Mouse (Mus musculus) brain, embryonic 18.5 days (tissue): ENCODE measurements at regions not wholly inside any gene's neighbourhood (a gene's known extent, or its start where the extent isn't known, plus 50 kb on each side); places are given as distances from the start of the nearest gene placed in this dataset.
"Not testable (repeated sequence)": the region's sequence is repeated elsewhere in the genome, so short reads cannot be mapped to it uniquely, and the experiment has no call there.

Source experiments
- DNase-seq: peaks from one replicate; pipeline ENCODE4 v3.0.0-alpha.2; 2012; ENCODE audit warnings: low read depth, low spot score

GRCm38 (mm10) chr10:6262029-6262428 is 339.8 kb upstream of the Rgs17 start:
- DNase-seq, result no peak

GRCm38 (mm10) chr10:6265662-6266061 is 343.5 kb upstream of the Rgs17 start:
- no peak for DNase-seq

GRCm38 (mm10) chr10:6291388-6291787 is 369.2 kb upstream of the Rgs17 start:
- no peak for DNase-seq

- DNase-seq, result peak; percentile 55
Measured at GRCm38 (mm10) chr10:6296621-6297020, 374.4 kb upstream of the Rgs17 start.

- DNase-seq, result no peak
Measured at GRCm38 (mm10) chr10:6297796-6298195, 375.6 kb upstream of the Rgs17 start.

- DNase-seq, result no peak
Measured at GRCm38 (mm10) chr10:6298682-6299081, 376.5 kb upstream of the Rgs17 start.

- DNase-seq, result no peak
Measured at GRCm38 (mm10) chr10:6301514-6301913, 379.3 kb upstream of the Rgs17 start.

GRCm38 (mm10) chr10:6309351-6309750 is 387.2 kb upstream of the Rgs17 start:
- DNase-seq, result no peak

GRCm38 (mm10) chr10:6341572-6341971 is 416.7 kb upstream of the Oprm1 start:
- no peak for DNase-seq

GRCm38 (mm10) chr10:6349216-6349615 is 409.1 kb upstream of the Oprm1 start:
- not testable (repeated sequence) for DNase-seq

GRCm38 (mm10) chr10:6366182-6366581 is 392.1 kb upstream of the Oprm1 start:
- DNase-seq, result no peak

- no peak for DNase-seq
Measured at GRCm38 (mm10) chr10:6371666-6372065, 386.6 kb upstream of the Oprm1 start.

- not testable (repeated sequence) for DNase-seq
Measured at GRCm38 (mm10) chr10:6417336-6418105, 340.8 kb upstream of the Oprm1 start.

GRCm38 (mm10) chr10:6418234-6418633 is 340.1 kb upstream of the Oprm1 start:
- not testable (repeated sequence) for DNase-seq

GRCm38 (mm10) chr10:6465824-6466223 is 292.5 kb upstream of the Oprm1 start:
- no peak for DNase-seq

- DNase-seq, result no peak
Measured at GRCm38 (mm10) chr10:6480350-6480749, 278.0 kb upstream of the Oprm1 start.

- no peak for DNase-seq
Measured at GRCm38 (mm10) chr10:6488605-6489004, 269.7 kb upstream of the Oprm1 start.

- no peak for DNase-seq
Measured at GRCm38 (mm10) chr10:6492694-6493093, 265.6 kb upstream of the Oprm1 start.

- no peak for DNase-seq
Measured at GRCm38 (mm10) chr10:6495081-6495480, 263.2 kb upstream of the Oprm1 start.

- no peak for DNase-seq
Measured at GRCm38 (mm10) chr10:6514269-6514668, 244.0 kb upstream of the Oprm1 start.

- DNase-seq, result no peak
Measured at GRCm38 (mm10) chr10:6562516-6562915, 195.8 kb upstream of the Oprm1 start.

- DNase-seq, result no peak
Measured at GRCm38 (mm10) chr10:6578616-6579015, 179.7 kb upstream of the Oprm1 start.

GRCm38 (mm10) chr10:6585821-6586220 is 172.5 kb upstream of the Oprm1 start:
- not testable (repeated sequence) for DNase-seq

- DNase-seq, result no peak
Measured at GRCm38 (mm10) chr10:6590211-6590610, 168.1 kb upstream of the Oprm1 start.
